ENCODE assay signal across 8 mouse cellular contexts in the genomic region with DNA sequence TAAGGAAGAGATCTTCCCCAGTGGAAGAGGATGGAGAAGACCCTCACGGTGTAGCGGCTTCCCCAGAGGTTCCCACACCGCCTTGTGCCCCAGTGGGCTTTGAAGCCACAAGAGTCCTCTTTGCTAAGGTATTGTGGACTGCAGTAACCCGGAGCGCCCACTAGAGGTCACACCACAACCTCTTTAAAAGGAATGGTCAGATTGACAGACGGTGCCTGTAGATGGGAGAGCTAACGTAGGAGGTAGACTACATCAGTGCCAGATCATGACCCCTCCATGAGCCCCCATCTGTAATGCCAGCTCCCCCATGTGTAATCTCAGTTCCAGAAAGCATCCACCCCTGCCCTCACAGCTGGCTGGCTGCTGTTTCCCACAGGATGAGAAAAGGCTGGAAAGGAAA. TPM values are rescaled to one million over a fixed set of nuclear protein-coding genes. Genes with fewer than 3 reads are reported as not detected.
A peak's percentile ranks its signal among the peaks of the same experiment; 100 is the strongest.
DNase-seq lines count a peak whose midpoint lies in the region; ATAC-seq and TF ChIP-seq lines count a peak whose summit lies in the region.

No protein-coding gene starts in this region.

- H3K36me3 ChIP-seq in heart, embryonic 10.5 days: peaks cover 29% of the 10 kb centered on the region
- H3K36me3 ChIP-seq in liver, postnatal 0 days (replicated peaks; ENCODE audit: insufficient read depth, low read length): peaks cover 19% of the 10 kb centered on the region
- peaks cover 28% of the 10 kb centered on the region for H3K36me3 ChIP-seq in neural tube, embryonic 15.5 days

- peak; percentile 95 for TF ChIP-seq CTCF in liver, postnatal 0 days (IDR thresholded peaks at IDR 0.05; ENCODE audit: low read depth)

- TF ChIP-seq EP300 in liver, postnatal 0 days (IDR thresholded peaks at IDR 0.05; ENCODE audit: low read depth): no peak

- peak; percentile 73 for ATAC-seq in CD4-positive, CD25-positive, alpha-beta regulatory T cell, adult 4 months
- peak; percentile 69 for ATAC-seq in liver, postnatal 0 days
- ATAC-seq in neural tube, embryonic 15.5 days (ENCODE audit: low FRiP score): 0 out of 2 replicates have a peak, but pooled peaks have one; percentile 28

- H3K27ac ChIP-seq in heart, embryonic 10.5 days: no peak overlapping the region
- no peak overlapping the region for H3K27ac ChIP-seq in liver, postnatal 0 days (ENCODE audit: low read depth)
- H3K27ac ChIP-seq in neural tube, embryonic 15.5 days (replicated peaks): no peak overlapping the region

- peaks cover 30% of the 10 kb centered on the region for H3K4me1 ChIP-seq in heart, embryonic 10.5 days
- no peaks in the 10 kb centered on the region for H3K4me1 ChIP-seq in liver, postnatal 0 days (ENCODE audit: insufficient read depth)
- H3K4me1 ChIP-seq in neural tube, embryonic 15.5 days: no peaks in the 10 kb centered on the region

- no peak overlapping the region for H3K9ac ChIP-seq in liver, postnatal 0 days (replicated peaks)
- no peak overlapping the region for H3K9ac ChIP-seq in neural tube, embryonic 15.5 days (replicated peaks)

- H3K4me3 ChIP-seq in heart, embryonic 10.5 days: no peak overlapping the region
- H3K4me3 ChIP-seq in liver, postnatal 0 days (ENCODE audit: low read depth, low read length): no peak overlapping the region
- H3K4me3 ChIP-seq in neural tube, embryonic 15.5 days (replicated peaks): no peak overlapping the region

- H3K4me2 ChIP-seq in liver, postnatal 0 days (ENCODE audit: low read depth, low read length): no peak overlapping the region
- H3K4me2 ChIP-seq in neural tube, embryonic 15.5 days: no peak overlapping the region

- peak; percentile 40 for DNase-seq in adrenal gland, adult 8-10 months
- DNase-seq in embryo, embryonic 11 days: peak; percentile 85
- peak; percentile 88 for DNase-seq in heart, embryonic 10.5 days (ENCODE audit: low spot score)
- DNase-seq in kidney, postnatal 25 days: peak; percentile 75 to 83
- DNase-seq in liver, postnatal 0 days: peak; percentile 83
- DNase-seq in thymus, postnatal 10 days (ENCODE audit: low spot score in 2 of 2): peak; percentile 53 to 72

- WGBS in heart, embryonic 10.5 days: 10% methylated on average over 7 of the region's 7 CpGs
- WGBS in liver, postnatal 0 days (ENCODE audit: insufficient replicate concordance): 5% methylated on average over 7 of the region's 7 CpGs
- WGBS in neural tube, embryonic 15.5 days: 9% methylated on average over 7 of the region's 7 CpGs

- H3K9me3 ChIP-seq in heart, embryonic 10.5 days: no peaks in the 10 kb centered on the region
- H3K9me3 ChIP-seq in liver, postnatal 0 days (ENCODE audit: low read length): no peaks in the 10 kb centered on the region
- H3K9me3 ChIP-seq in neural tube, embryonic 15.5 days (replicated peaks): no peaks in the 10 kb centered on the region

- H3K27me3 ChIP-seq in heart, embryonic 10.5 days (ENCODE audit: insufficient read depth, poor library complexity, severe bottlenecking): peaks cover 19% of the 10 kb centered on the region
- 0 out of 2 replicates have a peak, but pooled peaks cover 3% of the 10 kb centered on the region for H3K27me3 ChIP-seq in liver, postnatal 0 days (ENCODE audit: insufficient read depth, low read length)
- 0 out of 2 replicates have a peak, but pooled peaks cover 4% of the 10 kb centered on the region for H3K27me3 ChIP-seq in neural tube, embryonic 15.5 days (replicated peaks)

RNA-seq across cellular contexts. Expression of a gene that starts 3.0 kb away (rescaled TPM):
- polyA plus RNA-seq in CD4-positive, CD25-positive, alpha-beta regulatory T cell, adult 4 months (2017; shearing (Covaris generic)): not detected
- not detected for total RNA-seq in adrenal gland, adult 8-10 months (2022)
- not detected in 2 replicates for polyA plus RNA-seq in heart, embryonic 10.5 days (2016; fragmentation: Nextera tagmentation; extraction: Ambion mirVana)
- polyA plus RNA-seq in liver, postnatal 0 days (2015; fragmentation: Nextera tagmentation; extraction: Ambion mirVana): not detected in 2 replicates
- polyA plus RNA-seq in neural tube, embryonic 15.5 days (2015; fragmentation: Nextera tagmentation; extraction: Ambion mirVana): not detected in 2 replicates

RNA-seq across cellular contexts. Expression of a gene that starts 31.5 kb away (rescaled TPM):
- 1 to 10 TPM; 2.6 to 2.8 TPM for polyA plus RNA-seq in CD4-positive, CD25-positive, alpha-beta regulatory T cell, adult 4 months (2017; shearing (Covaris generic))
- total RNA-seq in adrenal gland, adult 8-10 months (2022): 10 to 100 TPM; 33.4 to 52.9 (median 41.8) TPM
- polyA plus RNA-seq in heart, embryonic 10.5 days (2016; fragmentation: Nextera tagmentation; extraction: Ambion mirVana): 10.9 and 17.0 TPM in 2 replicates
- polyA plus RNA-seq in liver, postnatal 0 days (2015; fragmentation: Nextera tagmentation; extraction: Ambion mirVana): 12.3 and 13.9 TPM in 2 replicates
- 38.3 and 44.2 TPM in 2 replicates for polyA plus RNA-seq in neural tube, embryonic 15.5 days (2015; fragmentation: Nextera tagmentation; extraction: Ambion mirVana)

RNA-seq across cellular contexts. Expression of a gene that starts 43.0 kb away (rescaled TPM):
- polyA plus RNA-seq in CD4-positive, CD25-positive, alpha-beta regulatory T cell, adult 4 months (2017; shearing (Covaris generic)): 100 to 1,000 TPM; 505 to 519 TPM
- total RNA-seq in adrenal gland, adult 8-10 months (2022): 100 to 1,000 TPM; 167 to 214 (median 191) TPM
- polyA plus RNA-seq in heart, embryonic 10.5 days (2016; fragmentation: Nextera tagmentation; extraction: Ambion mirVana): 167 and 170 TPM in 2 replicates
- polyA plus RNA-seq in liver, postnatal 0 days (2015; fragmentation: Nextera tagmentation; extraction: Ambion mirVana): 205 and 222 TPM in 2 replicates
- polyA plus RNA-seq in neural tube, embryonic 15.5 days (2015; fragmentation: Nextera tagmentation; extraction: Ambion mirVana): 315 and 351 TPM in 2 replicates
